Mouse (Mus musculus): Measurements from ENCODE around the gene AC170998.1. TPM values are rescaled to one million over a fixed set of nuclear protein-coding genes. Genes with fewer than 3 reads are reported as not detected.
"Not testable (repeated sequence)": the region's sequence is repeated elsewhere in the genome, so short reads cannot be mapped to it uniquely, and the experiment has no call there.

AC170998.1 gene
- total RNA-seq, 2 experiments from 2014 or later, result 2.5 to 3.8 TPM

- no peak for DNase-seq (ENCODE audit: low spot score in 2 of 2)
Measured at GRCm38 (mm10) chr17:28706697-28707096, 19.2 kb upstream of the AC170998.1 start.

DNA sequence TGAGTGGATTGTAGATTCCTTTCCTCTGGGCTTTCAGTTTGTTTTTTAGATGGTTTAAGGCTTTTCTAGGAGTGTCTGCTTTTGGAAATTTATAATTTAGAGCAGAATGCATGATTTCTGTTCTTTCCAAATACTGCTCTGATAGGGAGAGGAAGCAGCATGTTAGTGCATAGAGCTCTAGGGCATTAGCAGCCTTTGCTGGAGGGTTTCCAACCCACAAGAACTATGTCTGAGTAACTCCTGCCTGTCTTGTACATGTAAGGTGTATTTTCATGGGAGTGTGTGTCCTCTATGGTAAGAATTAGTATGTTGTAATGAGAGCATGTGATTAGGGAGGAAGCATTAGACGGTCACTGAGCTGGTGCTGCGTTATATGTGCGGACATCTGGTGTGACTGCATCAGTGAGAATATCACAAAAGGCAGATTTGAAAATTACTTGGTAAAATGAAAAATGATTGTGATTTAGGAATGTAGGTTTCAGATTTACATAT is 18.7 kb upstream of the AC170998.1 start:
- no peak for DNase-seq (ENCODE audit: low spot score in 2 of 2)

GRCm38 (mm10) chr17:28707816-28708215 is 18.1 kb upstream of the AC170998.1 start:
- DNase-seq (ENCODE audit: low spot score in 2 of 2), result no peak

- DNase-seq (ENCODE audit: low spot score in 2 of 2), result no peak
Measured at GRCm38 (mm10) chr17:28708989-28709388, 16.9 kb upstream of the AC170998.1 start.

DNA sequence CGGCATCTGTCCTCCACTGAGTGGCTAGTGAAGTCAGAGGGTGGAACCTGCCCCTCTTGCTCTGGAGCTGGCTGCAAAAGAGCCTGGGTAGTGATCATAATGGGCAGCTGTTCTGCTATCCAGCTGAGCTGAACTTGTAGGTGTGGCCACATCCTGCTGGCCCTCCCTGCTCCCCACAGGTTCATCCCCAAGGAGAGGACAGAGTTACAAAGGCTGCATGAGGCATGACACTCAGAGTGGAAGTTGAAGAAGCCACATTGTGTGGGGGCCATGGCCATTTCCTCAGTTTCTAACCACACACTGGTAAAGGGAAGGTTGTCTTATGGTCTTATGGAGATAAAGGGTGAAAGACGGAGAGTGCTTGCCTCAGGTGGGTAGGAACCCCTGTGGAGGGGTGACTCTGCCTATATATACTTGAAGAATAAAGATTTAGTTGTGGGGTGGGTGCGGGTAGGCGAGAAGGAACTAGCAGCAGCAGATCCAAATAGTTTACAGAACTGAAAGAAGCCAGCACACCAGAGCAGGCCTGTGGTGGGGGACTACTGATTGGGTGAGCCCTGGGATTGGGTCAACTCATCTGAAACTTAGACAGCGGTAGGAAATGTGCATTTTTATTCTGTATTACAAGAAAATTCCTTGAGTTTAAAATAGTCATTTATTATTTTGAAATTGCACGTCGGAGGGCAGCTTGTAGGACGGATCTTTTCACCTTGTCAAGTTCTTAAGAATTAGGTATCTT is 16.2 kb upstream of the AC170998.1 start:
- DNase-seq (ENCODE audit: low spot score in 2 of 2), result no peak

DNA sequence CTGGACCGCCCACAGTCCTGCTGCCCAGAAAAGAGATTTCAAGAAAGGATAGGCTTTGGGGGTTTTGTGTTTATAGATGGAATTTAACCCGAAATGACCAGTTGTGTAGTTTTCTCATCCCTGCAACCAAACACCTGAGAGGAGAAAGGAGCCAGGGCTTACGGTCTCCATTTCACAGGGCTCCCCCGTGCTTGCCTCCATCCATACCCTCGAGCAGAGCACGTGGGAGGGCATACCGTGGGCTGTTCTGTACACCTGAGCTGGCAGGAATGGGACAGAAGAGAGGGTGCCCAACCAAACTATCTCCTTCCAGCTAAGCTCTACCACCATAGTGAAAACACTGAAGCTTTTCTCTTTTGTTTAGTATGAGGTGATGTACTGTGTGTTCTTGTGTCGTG is 15.6 kb upstream of the AC170998.1 start:
- no peak for DNase-seq (ENCODE audit: low spot score in 2 of 2)

- DNase-seq (ENCODE audit: low spot score in 2 of 2), result no peak
Measured at GRCm38 (mm10) chr17:28711237-28711636, 14.6 kb upstream of the AC170998.1 start.

GRCm38 (mm10) chr17:28712305-28712704 is 13.6 kb upstream of the AC170998.1 start:
- no peak for DNase-seq (ENCODE audit: low spot score in 2 of 2)

DNA sequence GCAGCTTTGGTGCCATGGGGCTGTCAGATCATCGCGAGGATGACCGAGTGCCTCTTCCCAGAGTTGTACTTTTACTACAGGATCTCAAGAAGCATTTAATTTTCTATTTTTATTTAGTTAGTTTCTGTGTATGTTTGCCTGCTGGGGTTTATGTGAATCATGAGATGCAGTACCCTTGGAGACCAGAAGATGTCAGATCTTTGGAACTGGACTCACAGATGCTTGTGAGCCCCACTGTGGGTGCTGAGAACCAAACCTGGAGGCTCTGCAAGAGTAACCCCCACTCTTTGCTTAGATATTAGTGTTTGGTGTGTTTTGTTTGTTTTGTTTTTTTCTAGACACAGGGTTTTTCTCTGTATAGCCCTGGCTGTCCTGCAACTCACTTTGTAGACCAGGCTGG is 11.9 kb upstream of the AC170998.1 start:
- DNase-seq (ENCODE audit: low spot score in 2 of 2), result no peak

- DNase-seq (ENCODE audit: low spot score in 2 of 2), result no peak
Measured at GRCm38 (mm10) chr17:28715832-28716548, 9.9 kb upstream of the AC170998.1 start.

- no peak for DNase-seq (ENCODE audit: low spot score in 2 of 2)
Measured at GRCm38 (mm10) chr17:28717535-28717934, 8.3 kb upstream of the AC170998.1 start.

- DNase-seq (ENCODE audit: low spot score in 2 of 2), result not testable (repeated sequence)
Measured at GRCm38 (mm10) chr17:28727511-28727910, 1.6 kb downstream of the AC170998.1 start.

- DNase-seq (ENCODE audit: low spot score in 2 of 2), result no peak
Measured at GRCm38 (mm10) chr17:28735317-28736105, 9.6 kb downstream of the AC170998.1 start.

- DNase-seq (ENCODE audit: low spot score in 2 of 2), result no peak
Measured at GRCm38 (mm10) chr17:28736486-28736885, 10.6 kb downstream of the AC170998.1 start.

DNA sequence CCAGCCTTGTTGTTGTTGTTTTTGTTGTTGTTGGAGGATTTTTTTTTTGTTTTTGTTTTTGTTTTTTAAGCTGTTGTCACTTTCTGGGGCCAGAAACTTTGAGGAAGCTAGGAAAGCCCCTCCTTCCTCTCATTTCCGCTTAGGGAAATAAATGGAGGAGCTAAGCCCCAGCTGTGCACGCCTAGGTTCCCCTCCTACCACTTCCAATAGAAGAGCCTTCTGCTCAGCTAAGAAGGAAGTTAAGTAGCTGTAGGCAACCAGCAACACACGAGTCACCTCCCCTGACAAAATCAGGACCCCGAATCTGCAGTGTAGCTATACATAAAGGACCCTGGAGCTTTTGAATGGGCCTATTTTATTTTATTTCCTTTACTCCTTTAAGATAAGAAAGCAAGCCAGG is 12.1 kb downstream of the AC170998.1 start:
- DNase-seq (ENCODE audit: low spot score in 2 of 2), result no peak

DNA sequence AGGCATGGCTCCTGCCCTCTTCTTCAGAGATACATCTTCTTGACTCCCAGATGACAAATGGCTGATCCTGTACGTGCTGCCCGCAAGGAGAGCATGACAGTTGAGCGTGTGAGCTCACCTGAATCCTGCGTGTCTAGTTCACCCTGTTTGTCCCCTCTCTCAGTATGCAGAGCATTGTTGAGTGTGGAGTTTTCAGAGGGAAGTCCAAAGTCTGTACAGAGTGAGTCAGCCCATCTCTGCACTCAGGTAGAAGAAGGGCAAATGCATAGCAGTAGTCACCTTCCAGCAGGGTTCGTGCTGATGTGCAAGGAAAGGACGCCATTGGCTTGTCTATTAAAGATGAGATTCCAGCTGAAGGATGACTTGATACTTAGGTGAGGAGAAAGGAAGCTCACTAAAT is 13.4 kb downstream of the AC170998.1 start:
- DNase-seq (ENCODE audit: low spot score in 2 of 2), result no peak

DNA sequence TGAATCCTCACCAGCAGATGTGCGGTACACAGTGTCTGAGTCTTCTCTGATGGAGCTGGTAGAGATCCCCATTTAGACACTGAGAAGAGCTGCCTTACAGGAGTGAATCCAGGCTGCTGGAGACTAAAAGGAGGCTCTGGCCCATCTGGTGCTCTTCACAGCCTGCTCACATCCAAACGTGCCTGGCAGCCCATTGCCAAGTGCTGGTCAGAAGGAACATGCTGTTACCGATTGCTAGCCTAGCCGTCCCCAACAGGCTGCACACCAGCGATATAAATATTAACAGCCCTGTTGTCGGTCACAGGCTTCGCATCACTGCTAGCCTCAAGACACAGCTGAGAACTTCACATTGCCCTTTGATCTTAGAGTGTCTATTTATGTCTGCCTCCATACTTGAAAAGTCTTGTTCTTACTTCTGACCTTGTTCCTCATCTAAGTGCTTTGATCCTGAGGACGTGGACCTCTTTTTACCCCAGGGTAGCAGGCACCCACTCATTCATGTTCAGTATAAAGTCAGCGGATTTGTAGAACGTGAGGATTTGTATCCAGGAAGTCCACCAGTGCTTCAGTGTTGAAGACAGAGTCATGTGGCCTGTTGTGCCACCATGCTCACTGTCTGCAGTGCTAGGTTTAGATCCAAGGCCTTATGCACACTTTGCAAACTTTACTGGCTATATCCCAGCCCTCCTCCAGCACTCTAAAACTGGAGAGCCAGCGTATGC is 17.4 kb downstream of the AC170998.1 start:
- no peak for DNase-seq (ENCODE audit: low spot score in 2 of 2)

- DNase-seq (ENCODE audit: low spot score in 2 of 2), result no peak
Measured at GRCm38 (mm10) chr17:28743916-28744315, 18.0 kb downstream of the AC170998.1 start.

- DNase-seq (ENCODE audit: low spot score in 2 of 2), result no peak
Measured at GRCm38 (mm10) chr17:28745773-28746172, 19.9 kb downstream of the AC170998.1 start.

- DNase-seq (ENCODE audit: low spot score in 2 of 2), result no peak
Measured at GRCm38 (mm10) chr17:28748001-28748400, 22.1 kb downstream of the AC170998.1 start.

DNA sequence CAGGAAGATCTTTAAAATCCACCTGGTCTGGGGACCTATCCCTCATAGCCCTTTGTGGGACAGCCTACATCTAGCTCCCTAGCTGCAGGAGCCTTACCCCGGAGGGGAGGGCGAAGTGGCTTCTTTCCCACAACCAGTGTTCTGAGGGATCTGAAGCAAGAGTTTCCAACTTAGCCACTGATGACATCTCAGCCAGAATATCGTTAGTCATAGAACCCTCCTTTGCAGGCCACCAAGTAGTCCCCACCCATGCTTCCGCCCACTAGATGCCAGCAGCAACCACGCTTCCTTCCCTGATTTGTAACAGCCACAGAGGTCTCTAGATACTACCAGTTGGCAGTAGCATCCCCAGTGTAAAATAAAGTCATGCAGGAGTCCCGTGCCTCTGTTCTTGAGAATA is 24.7 kb downstream of the AC170998.1 start:
- no peak for DNase-seq (ENCODE audit: low spot score in 2 of 2)
